Mouse (Mus musculus) MEL (cell line): ENCODE measurements at regions not wholly inside any gene's neighbourhood (a gene's known extent, or its start where the extent isn't known, plus 50 kb on each side); places are given as distances from the start of the nearest gene placed in this dataset.
"Not testable (repeated sequence)": the region's sequence is repeated elsewhere in the genome, so short reads cannot be mapped to it uniquely, and the experiment has no call there.

Experiments used
- DNase-seq: peaks from one replicate; pipeline ENCODE4 v3.0.0; 2011; ENCODE audit warnings: low read depth, low spot score
- H3K27ac ChIP-seq: 2 replicates; pipeline ENCODE4 v1.5.1; 2012; ENCODE audit warnings: low read depth, mild to moderate bottlenecking, control low read depth, low read length, moderate library complexity; ENCODE audit not compliant: control insufficient read depth
- H3K27me3 ChIP-seq, 2 experiments: fragments of 150-350 bp in 1 of 2; sonication (generic) in 1 of 2; 2 replicates each; pipeline ENCODE4 v1.6.1; 2012; ENCODE audit warnings: low read length in 2 of 2, mild to moderate bottlenecking in 2 of 2, improper control_type of control experiment in 1 of 2, moderate library complexity in 1 of 2; ENCODE audit not compliant: insufficient read depth in 2 of 2, control insufficient read depth in 1 of 2
- H3K36me3 ChIP-seq, 2 experiments: 2 replicates each; pipeline ENCODE4 v1.6.1; 2012 to 2014; ENCODE audit warnings: low read length in 2 of 2, improper control_type of control experiment in 1 of 2, inconsistent platforms in 1 of 2, mild to moderate bottlenecking in 1 of 2; ENCODE audit not compliant: insufficient read depth in 2 of 2, control insufficient read depth in 1 of 2
- H3K4me1 ChIP-seq, 2 experiments: fragments of 150-350 bp in 1 of 2; sonication (generic) in 1 of 2; 2 replicates each; pipeline ENCODE4 v1.6.1; 2012; ENCODE audit warnings: low read length in 2 of 2, improper control_type of control experiment in 1 of 2, mild to moderate bottlenecking in 1 of 2; ENCODE audit not compliant: insufficient read depth in 2 of 2, control insufficient read depth in 1 of 2
- H3K4me3 ChIP-seq, 2 experiments: fragments of 150-350 bp in 1 of 2; sonication (generic) in 1 of 2; 2 replicates each; pipeline ENCODE4 v1.5.1; 2012; ENCODE audit warnings: low read depth in 2 of 2, low read length in 2 of 2, mild to moderate bottlenecking in 2 of 2, moderate library complexity in 2 of 2, control low read depth in 1 of 2, improper control_type of control experiment in 1 of 2; ENCODE audit not compliant: control insufficient read depth in 1 of 2, insufficient read depth in 1 of 2
- H3K79me2 ChIP-seq: 2 replicates; pipeline ENCODE4 v1.6.1; 2012; ENCODE audit warnings: mild to moderate bottlenecking, low read length, moderate library complexity; ENCODE audit not compliant: control insufficient read depth, poor library complexity, insufficient read depth
- H3K9ac ChIP-seq: 2 replicates; pipeline ENCODE4 v1.6.1; 2012; ENCODE audit warnings: low read depth, mild to moderate bottlenecking, control low read depth, low read length, moderate library complexity; ENCODE audit not compliant: control insufficient read depth, poor library complexity, severe bottlenecking
- H3K9me3 ChIP-seq: fragments of 150-350 bp; sonication (generic); replicated peaks from 2 replicates; pipeline ENCODE4 v1.6.1; 2012; ENCODE audit warnings: mild to moderate bottlenecking, low read length, improper control_type of control experiment, moderate library complexity; ENCODE audit not compliant: insufficient read depth
- CHD2 ChIP-seq: IDR thresholded peaks from 2 replicates; pipeline ENCODE4 v1.6.1; 2011; ENCODE audit warnings: low read length, improper control_type of control experiment
- E2F4 ChIP-seq: IDR thresholded peaks from 2 replicates; pipeline ENCODE4 v1.6.1; 2011; ENCODE audit warnings: low read depth, low read length, improper control_type of control experiment, borderline replicate concordance
- ELF1 ChIP-seq: IDR thresholded peaks from 2 replicates; pipeline ENCODE4 v1.6.1; 2014; ENCODE audit warnings: low read depth, mild to moderate bottlenecking, inconsistent platforms, low read length, improper control_type of control experiment, moderate library complexity
- ETS1 ChIP-seq: IDR thresholded peaks from 2 replicates; pipeline ENCODE4 v1.6.1; 2012; ENCODE audit warnings: low read depth, mild to moderate bottlenecking, inconsistent platforms, low read length, improper control_type of control experiment, moderate library complexity
- HCFC1 ChIP-seq: IDR thresholded peaks from 2 replicates; pipeline ENCODE4 v1.6.1; 2012; ENCODE audit warnings: low read depth, mild to moderate bottlenecking, inconsistent platforms, low read length, improper control_type of control experiment, moderate library complexity
- MAX ChIP-seq: IDR thresholded peaks from 2 replicates; pipeline ENCODE4 v1.6.1; 2011; ENCODE audit warnings: low read length, improper control_type of control experiment
- MEF2A ChIP-seq: IDR thresholded peaks from 2 replicates; pipeline ENCODE4 v1.6.1; 2014; ENCODE audit warnings: low read depth, mild to moderate bottlenecking, inconsistent platforms, low read length, improper control_type of control experiment; ENCODE audit not compliant: poor library complexity, insufficient replicate concordance, severe bottlenecking; ENCODE audit errors: extremely low read depth
- POLR2A ChIP-seq, 2 experiments: IDR thresholded peaks; 2 replicates each; pipeline ENCODE4 v1.6.1; 2011 to 2012; ENCODE audit warnings: low read length in 2 of 2, mild to moderate bottlenecking in 2 of 2, control low read depth in 1 of 2, improper control_type of control experiment in 1 of 2, low read depth in 1 of 2, moderate library complexity in 1 of 2; ENCODE audit not compliant: control insufficient read depth in 1 of 2, insufficient read depth in 1 of 2, poor library complexity in 1 of 2
- RAD21 ChIP-seq: IDR thresholded peaks from 2 replicates; pipeline ENCODE4 v1.6.1; 2011; ENCODE audit warnings: mild to moderate bottlenecking, low read depth, low read length, improper control_type of control experiment
- SIN3A ChIP-seq: IDR thresholded peaks from 2 replicates; pipeline ENCODE4 v1.6.1; 2012; ENCODE audit warnings: low read length, improper control_type of control experiment, inconsistent platforms
- TAL1 ChIP-seq: IDR thresholded peaks from 2 replicates; pipeline ENCODE4 v1.6.1; 2012; ENCODE audit warnings: mild to moderate bottlenecking, inconsistent platforms, low read length, moderate library complexity, mixed read lengths
- TBP ChIP-seq: IDR thresholded peaks from 2 replicates; pipeline ENCODE4 v1.8.0; 2011; ENCODE audit warnings: low read depth, low read length, improper control_type of control experiment
- ZC3H11A ChIP-seq: IDR thresholded peaks from 2 replicates; pipeline ENCODE4 v1.6.1; 2012; ENCODE audit warnings: low read depth, mild to moderate bottlenecking, inconsistent platforms, low read length, improper control_type of control experiment
- ZNF384 ChIP-seq: IDR thresholded peaks from 2 replicates; pipeline ENCODE4 v1.6.1; 2012; ENCODE audit warnings: low read depth, mild to moderate bottlenecking, inconsistent platforms, low read length, improper control_type of control experiment

DNA sequence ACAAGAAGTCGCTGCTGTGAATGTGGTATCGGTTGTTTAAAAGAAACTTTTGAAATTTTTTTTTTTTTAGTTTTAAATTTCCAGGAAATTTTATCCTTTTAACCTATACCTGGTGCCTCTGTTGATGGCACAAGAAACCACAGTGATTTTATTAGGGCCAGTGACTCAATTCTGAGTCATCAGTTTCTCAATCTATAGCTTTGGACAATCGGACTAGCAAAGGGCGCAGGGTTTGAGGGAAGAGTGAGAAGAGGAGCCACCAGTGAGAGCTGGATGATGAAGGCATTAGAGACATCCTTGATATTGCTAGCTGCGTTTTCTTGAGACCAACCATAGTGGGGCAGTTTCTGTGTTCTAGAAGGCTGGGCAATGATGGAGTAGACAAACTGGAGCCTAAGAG lies 55.4 kb upstream of the Il33 start:
- H3K27ac ChIP-seq, result no peak overlapping the region
- no peaks in the 10 kb centered on the region for H3K4me1 ChIP-seq
- no peak for DNase-seq
- no peak for TF ChIP-seq E2F4
- TF ChIP-seq TAL1, result no peak
- TF ChIP-seq CHD2, result no peak
- no peak for TF ChIP-seq ZNF384
- no peak for TF ChIP-seq MEF2A
- TF ChIP-seq ETS1, result no peak
- TF ChIP-seq HCFC1, result no peak
- TF ChIP-seq POLR2A (IDR thresholded peaks at IDR 0.05; ENCODE audit: control insufficient read depth in 1 of 2, insufficient read depth in 1 of 2, low read depth in 1 of 2, low read length in 2 of 2, poor library complexity in 1 of 2), result no peak
- TF ChIP-seq RAD21, result no peak
- H3K79me2 ChIP-seq, result no peaks in the 10 kb centered on the region
- no peak overlapping the region for H3K9ac ChIP-seq
- no peak overlapping the region for H3K4me3 ChIP-seq
- no peaks in the 10 kb centered on the region for H3K36me3 ChIP-seq
- peaks cover 6 to 7% of the 10 kb centered on the region in 2 experiments; a peak in 2 of 4 replicates for H3K27me3 ChIP-seq
- no peaks in the 10 kb centered on the region for H3K9me3 ChIP-seq

DNA sequence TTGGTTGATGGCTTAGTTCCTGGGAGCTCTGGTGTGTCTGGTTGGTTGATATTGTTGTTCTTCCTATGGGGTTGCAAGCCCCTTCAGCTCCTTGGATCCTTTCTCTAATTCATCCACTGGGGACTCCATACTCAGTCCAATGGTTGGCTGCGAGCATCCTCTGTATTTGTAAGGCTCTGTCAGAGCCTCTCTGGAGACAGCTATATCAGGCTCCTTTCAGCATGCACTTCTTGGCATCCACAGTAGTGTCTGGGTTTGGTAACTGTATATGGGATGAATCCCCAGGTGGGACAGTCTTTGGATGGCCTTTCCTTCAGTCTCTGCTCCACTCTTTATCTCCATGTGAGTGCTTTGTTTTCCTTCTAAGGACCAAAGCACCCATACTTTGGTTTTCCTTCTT lies 55.9 kb upstream of the Ranbp6 start:
- not testable (repeated sequence) for H3K9ac ChIP-seq, H3K27me3 ChIP-seq, H3K4me1 ChIP-seq, H3K27ac ChIP-seq, H3K36me3 ChIP-seq, DNase-seq, H3K4me3 ChIP-seq, H3K9me3 ChIP-seq, H3K79me2 ChIP-seq

GRCm38 (mm10) chr19:29866822-29867221 lies 54.0 kb upstream of the Ranbp6 start:
- H3K36me3 ChIP-seq, result no peaks in the 10 kb centered on the region
- H3K27me3 ChIP-seq, result peaks cover 7 to 12% of the 10 kb centered on the region in 2 experiments; a peak in 3 of 4 replicates
- H3K4me1 ChIP-seq, result no peaks in the 10 kb centered on the region
- H3K79me2 ChIP-seq, result no peaks in the 10 kb centered on the region
- H3K4me3 ChIP-seq, result no peak overlapping the region
- no peak for TF ChIP-seq ELF1
- TF ChIP-seq SIN3A, result no peak
- TF ChIP-seq MAX, result no peak
- no peak for TF ChIP-seq TBP
- no peak for TF ChIP-seq ZC3H11A
- no peak for DNase-seq
- H3K9ac ChIP-seq, result no peak overlapping the region
- H3K27ac ChIP-seq, result no peak overlapping the region
- no peaks in the 10 kb centered on the region for H3K9me3 ChIP-seq
